Mouse (Mus musculus) gastrocnemius, postnatal 25 days (tissue): ENCODE data around the gene Cnih1. TPM values are rescaled to one million over a fixed set of nuclear protein-coding genes. Genes with fewer than 3 reads are reported as not detected.

Source experiments
- total RNA-seq, 2 experiments: library from RNA; stranded (reverse); gene quantifications; 1 replicate in 1 of 2; 2 replicates in 1 of 2; pipeline ENCODE4 v1.2.3; 2021

Cnih1 gene
- total RNA-seq, 2 experiments from 2014 or later, result 48.1 to 52.8 TPM

Other genes with a start within 250 kb of the Cnih1 start
- under 1 TPM; 0.46 TPM for gene Cdkn3, start 27.9 kb downstream of the Cnih1 start, total RNA-seq
- gene Gmfb, start 33.8 kb upstream of the Cnih1 start, total RNA-seq, result 10 to 100 TPM; 18.8 to 26.1 TPM
- gene Cgrrf1, start 43.7 kb upstream of the Cnih1 start, total RNA-seq, result 10 to 100 TPM; 48.6 to 51.3 TPM
- 10 to 100 TPM; 34.2 to 54.3 TPM for gene Samd4, start 94.4 kb upstream of the Cnih1 start, total RNA-seq